Mouse (Mus musculus): Measurements from ENCODE around the gene Meaf6. TPM values are rescaled to one million over a fixed set of nuclear protein-coding genes. Genes with fewer than 3 reads are reported as not detected.

Meaf6 gene
- polyA plus RNA-seq, 1 experiment from 2014 or later, result 31.6 TPM

Other genes starting within 250 kb of the Meaf6 start
- gene Yrdc, start 234.5 kb upstream of the Meaf6 start, polyA plus RNA-seq (2016; fragmentation: Nextera tagmentation; extraction: Ambion mirVana), result 39.6 and 43.1 TPM in 2 replicates
- 22.9 and 25.0 TPM in 2 replicates for gene 1110065P20Rik, start 233.9 kb upstream of the Meaf6 start, polyA plus RNA-seq (2016; fragmentation: Nextera tagmentation; extraction: Ambion mirVana)
- gene Maneal, start 223.0 kb upstream of the Meaf6 start, polyA plus RNA-seq (2016; fragmentation: Nextera tagmentation; extraction: Ambion mirVana), result 0.06 and 0.08 TPM in 2 replicates
- gene Epha10, start 204.2 kb upstream of the Meaf6 start, polyA plus RNA-seq (2016; fragmentation: Nextera tagmentation; extraction: Ambion mirVana), result 0.04 TPM in 1 of 2 replicates, not detected in the other
- 7.5 and 8.3 TPM in 2 replicates for gene 9930104L06Rik, start 148.1 kb upstream of the Meaf6 start, polyA plus RNA-seq (2016; fragmentation: Nextera tagmentation; extraction: Ambion mirVana)
- gene Cdca8, start 145.8 kb upstream of the Meaf6 start, polyA plus RNA-seq (2016; fragmentation: Nextera tagmentation; extraction: Ambion mirVana), result 173 and 177 TPM in 2 replicates
- gene Rspo1, start 98.7 kb upstream of the Meaf6 start, polyA plus RNA-seq (2016; fragmentation: Nextera tagmentation; extraction: Ambion mirVana), result 1.2 and 1.4 TPM in 2 replicates
- gene Gnl2, start 68.5 kb upstream of the Meaf6 start, polyA plus RNA-seq (2016; fragmentation: Nextera tagmentation; extraction: Ambion mirVana), result 69.9 and 72.5 TPM in 2 replicates
- 0.10 TPM in 1 of 2 replicates, not detected in the other for gene Dnali1, start 19.4 kb upstream of the Meaf6 start, polyA plus RNA-seq (2016; fragmentation: Nextera tagmentation; extraction: Ambion mirVana)
- gene Snip1, start 18.5 kb upstream of the Meaf6 start, polyA plus RNA-seq (2016; fragmentation: Nextera tagmentation; extraction: Ambion mirVana), result 21.6 and 24.8 TPM in 2 replicates
- gene Zc3h12a, start 42.7 kb downstream of the Meaf6 start, polyA plus RNA-seq (2016; fragmentation: Nextera tagmentation; extraction: Ambion mirVana), result 0.56 and 0.62 TPM in 2 replicates

Measured in liver, embryonic 12.5 days (tissue).